Mouse (Mus musculus): Measurements from ENCODE around the gene Lcn10. TPM values are rescaled to one million over a fixed set of nuclear protein-coding genes. Genes with fewer than 3 reads are reported as not detected.
"Not testable (repeated sequence)": the region's sequence is repeated elsewhere in the genome, so short reads cannot be mapped to it uniquely, and the experiment has no call there.

Gene Lcn10
- polyA plus RNA-seq, 1 experiment = not detected

GRCm38 (mm10) chr2:25696951-25697350 lies 14.4 kb downstream of the Lcn10 start:
- TF ChIP-seq CTCF (IDR thresholded peaks at IDR 0.05; ENCODE audit: low read depth, low read length) = no peak
- no peak for TF ChIP-seq EP300 (IDR thresholded peaks at IDR 0.05; ENCODE audit: insufficient read depth, low read depth, low read length)
- no peak for TF ChIP-seq POLR2A (IDR thresholded peaks at IDR 0.05; ENCODE audit: insufficient read depth, low read length)
- H3K4me1 ChIP-seq (ENCODE audit: control insufficient read depth, insufficient read depth, low read length) = no peaks in the 10 kb centered on the region
- no peak overlapping the region for H3K9ac ChIP-seq (ENCODE audit: low read depth, poor library complexity, severe bottlenecking)
- no peaks in the 10 kb centered on the region for H3K9me3 ChIP-seq (replicated peaks; ENCODE audit: control insufficient read depth, insufficient read depth, low read length, poor library complexity, severe bottlenecking)
- H3K36me3 ChIP-seq (ENCODE audit: control insufficient read depth, insufficient read depth, low read length, poor library complexity, severe bottlenecking) = no peaks in the 10 kb centered on the region
- H3K27me3 ChIP-seq (ENCODE audit: control insufficient read depth, insufficient read depth, low read length, poor library complexity, severe bottlenecking) = no peaks in the 10 kb centered on the region
- no peak overlapping the region for H3K4me3 ChIP-seq (ENCODE audit: low read depth, low read length)
- no peak overlapping the region for H3K27ac ChIP-seq (ENCODE audit: insufficient read depth, low read length)

DNA sequence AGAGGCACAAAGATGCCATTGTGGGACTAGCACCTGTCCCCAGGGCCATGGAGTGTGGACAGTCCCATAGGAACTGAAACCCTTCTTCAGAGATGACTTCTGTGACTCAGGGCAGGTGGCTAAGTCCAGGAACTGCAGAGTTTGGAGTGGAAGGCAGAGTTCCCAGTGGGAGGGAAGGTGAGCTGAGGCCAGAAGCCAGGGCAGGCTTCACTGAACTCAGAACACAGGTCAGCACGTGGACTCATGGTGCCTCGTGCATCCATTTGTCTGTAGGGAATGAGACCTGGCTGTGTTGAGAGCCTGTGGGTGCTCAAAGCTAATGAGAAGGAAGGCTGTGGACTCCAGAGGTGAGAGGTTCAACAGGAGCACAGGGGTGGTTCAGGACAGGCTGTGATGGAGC lies 16.2 kb downstream of the Lcn10 start:
- Histone ChIP-seq H3K4me3 (ENCODE audit: low read depth, low read length) (no peak overlapping the region), H3K36me3 (ENCODE audit: control insufficient read depth, insufficient read depth, low read length, poor library complexity, severe bottlenecking) (no peaks in the 10 kb centered on the region), H3K9me3 (replicated peaks; ENCODE audit: control insufficient read depth, insufficient read depth, low read length, poor library complexity, severe bottlenecking) (no peaks in the 10 kb centered on the region), H3K9ac (ENCODE audit: low read depth, poor library complexity, severe bottlenecking) (no peak overlapping the region), H3K4me1 (ENCODE audit: control insufficient read depth, insufficient read depth, low read length) (no peaks in the 10 kb centered on the region), H3K27me3 (ENCODE audit: control insufficient read depth, insufficient read depth, low read length, poor library complexity, severe bottlenecking) (no peaks in the 10 kb centered on the region), H3K27ac (ENCODE audit: insufficient read depth, low read length) (no peak overlapping the region)
- TF ChIP-seq EP300 (IDR thresholded peaks at IDR 0.05; ENCODE audit: insufficient read depth, low read depth, low read length) (no peak), POLR2A (IDR thresholded peaks at IDR 0.05; ENCODE audit: insufficient read depth, low read length) (no peak), CTCF (IDR thresholded peaks at IDR 0.05; ENCODE audit: low read depth, low read length) (no peak)

DNA sequence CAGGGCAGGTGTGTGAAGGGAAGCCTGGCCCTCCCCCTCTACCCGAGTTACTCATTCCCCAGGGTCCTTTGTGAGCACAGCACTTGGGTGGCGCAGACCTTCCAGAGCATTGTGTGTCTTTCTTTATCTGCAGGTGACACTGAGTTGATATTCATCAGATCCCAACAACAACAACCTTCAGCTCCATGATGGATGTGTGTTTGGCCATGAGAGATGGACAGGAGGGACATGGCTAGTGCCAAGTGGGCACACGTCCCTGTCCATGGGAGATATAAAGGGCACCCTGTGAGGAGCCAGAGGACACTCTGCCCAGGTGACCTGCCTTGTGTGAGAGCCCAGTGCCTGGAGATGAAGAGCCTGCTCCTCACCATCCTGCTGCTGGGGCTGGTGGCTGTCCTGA lies 17.2 kb downstream of the Lcn10 start, which contains the start of gene Obp2a:
Gene Obp2a (plus strand): TSS at position 301 of the 400 bp plus-strand sequence.
- not testable (repeated sequence) for H3K27me3 ChIP-seq (ENCODE audit: control insufficient read depth, insufficient read depth, low read length, poor library complexity, severe bottlenecking); H3K4me1 ChIP-seq (ENCODE audit: control insufficient read depth, insufficient read depth, low read length); H3K9ac ChIP-seq (ENCODE audit: low read depth, poor library complexity, severe bottlenecking); H3K27ac ChIP-seq (ENCODE audit: insufficient read depth, low read length); H3K36me3 ChIP-seq (ENCODE audit: control insufficient read depth, insufficient read depth, low read length, poor library complexity, severe bottlenecking); H3K4me3 ChIP-seq (ENCODE audit: low read depth, low read length); H3K9me3 ChIP-seq (replicated peaks; ENCODE audit: control insufficient read depth, insufficient read depth, low read length, poor library complexity, severe bottlenecking)

GRCm38 (mm10) chr2:25701001-25701400 lies 18.5 kb downstream of the Lcn10 start:
- Histone ChIP-seq H3K27me3 (ENCODE audit: control insufficient read depth, insufficient read depth, low read length, poor library complexity, severe bottlenecking) (no peaks in the 10 kb centered on the region), H3K9ac (ENCODE audit: low read depth, poor library complexity, severe bottlenecking) (no peak overlapping the region), H3K36me3 (ENCODE audit: control insufficient read depth, insufficient read depth, low read length, poor library complexity, severe bottlenecking) (no peaks in the 10 kb centered on the region), H3K4me1 (ENCODE audit: control insufficient read depth, insufficient read depth, low read length) (no peaks in the 10 kb centered on the region), H3K4me3 (ENCODE audit: low read depth, low read length) (no peak overlapping the region), H3K27ac (ENCODE audit: insufficient read depth, low read length) (no peak overlapping the region), H3K9me3 (replicated peaks; ENCODE audit: control insufficient read depth, insufficient read depth, low read length, poor library complexity, severe bottlenecking) (no peaks in the 10 kb centered on the region)
- no peak for TF ChIP-seq CTCF (IDR thresholded peaks at IDR 0.05; ENCODE audit: low read depth, low read length)
- no peak for TF ChIP-seq EP300 (IDR thresholded peaks at IDR 0.05; ENCODE audit: insufficient read depth, low read depth, low read length)
- TF ChIP-seq POLR2A (IDR thresholded peaks at IDR 0.05; ENCODE audit: insufficient read depth, low read length) = no peak

DNA sequence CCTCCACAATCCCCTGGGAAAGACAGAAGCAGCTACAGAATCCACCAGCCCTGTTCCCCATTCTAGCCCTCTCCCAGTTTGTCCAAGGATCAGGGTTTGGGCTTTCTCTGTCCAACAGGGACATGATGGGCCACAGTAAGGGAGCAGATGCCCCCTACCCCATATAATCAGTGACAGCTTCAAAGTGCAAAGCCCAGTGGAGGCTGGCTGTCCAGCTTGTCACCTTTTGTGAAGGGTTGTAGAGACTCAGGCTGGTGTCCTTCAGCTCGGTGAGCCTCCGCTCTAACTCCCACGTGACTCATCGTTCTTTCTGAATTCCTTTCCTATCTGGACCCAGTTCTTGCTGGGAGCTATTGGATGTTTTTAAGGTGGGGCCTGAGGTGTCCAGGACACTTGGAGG lies 21.2 kb downstream of the Lcn10 start:
- no peaks in the 10 kb centered on the region for H3K27me3 ChIP-seq (ENCODE audit: control insufficient read depth, insufficient read depth, low read length, poor library complexity, severe bottlenecking)
- TF ChIP-seq CTCF (IDR thresholded peaks at IDR 0.05; ENCODE audit: low read depth, low read length) (no peak), POLR2A (IDR thresholded peaks at IDR 0.05; ENCODE audit: insufficient read depth, low read length) (no peak), EP300 (IDR thresholded peaks at IDR 0.05; ENCODE audit: insufficient read depth, low read depth, low read length) (no peak)
- no peak overlapping the region for H3K9ac ChIP-seq (ENCODE audit: low read depth, poor library complexity, severe bottlenecking)
- H3K36me3 ChIP-seq (ENCODE audit: control insufficient read depth, insufficient read depth, low read length, poor library complexity, severe bottlenecking) = no peaks in the 10 kb centered on the region
- H3K4me1 ChIP-seq (ENCODE audit: control insufficient read depth, insufficient read depth, low read length) = no peaks in the 10 kb centered on the region
- no peak overlapping the region for H3K27ac ChIP-seq (ENCODE audit: insufficient read depth, low read length)
- no peak overlapping the region for H3K4me3 ChIP-seq (ENCODE audit: low read depth, low read length)
- no peaks in the 10 kb centered on the region for H3K9me3 ChIP-seq (replicated peaks; ENCODE audit: control insufficient read depth, insufficient read depth, low read length, poor library complexity, severe bottlenecking)

GRCm38 (mm10) chr2:25706643-25707481 lies 24.3 kb downstream of the Lcn10 start, which contains the start of gene Bmyc:
Gene Bmyc, plus strand, starts transcription at chr2:25706739.
- H3K27ac ChIP-seq (ENCODE audit: insufficient read depth, low read length) = no peak within 1 kb of the TSS
- no peaks in the 10 kb centered on the region for H3K36me3 ChIP-seq (ENCODE audit: control insufficient read depth, insufficient read depth, low read length, poor library complexity, severe bottlenecking)
- TF ChIP-seq EP300 (IDR thresholded peaks at IDR 0.05; ENCODE audit: insufficient read depth, low read depth, low read length) (no peak), CTCF (IDR thresholded peaks at IDR 0.05; ENCODE audit: low read depth, low read length) (peak; percentile 72)
- peak within 1 kb of the TSS; percentile 50 for H3K9ac ChIP-seq (ENCODE audit: low read depth, poor library complexity, severe bottlenecking)
- H3K4me3 ChIP-seq (ENCODE audit: low read depth, low read length) = peak within 1 kb of the TSS; percentile 74
- H3K27me3 ChIP-seq (ENCODE audit: control insufficient read depth, insufficient read depth, low read length, poor library complexity, severe bottlenecking) = no peaks in the 10 kb centered on the region
- H3K9me3 ChIP-seq (replicated peaks; ENCODE audit: control insufficient read depth, insufficient read depth, low read length, poor library complexity, severe bottlenecking) = no peaks in the 10 kb centered on the region
- H3K4me1 ChIP-seq (ENCODE audit: control insufficient read depth, insufficient read depth, low read length) = no peaks in the 10 kb centered on the region
